ENCODE assay signal across 8 mouse cellular contexts in genomic region chr8:109705320-109706075, GRCm38 (mm10). TPM values are rescaled to one million over a fixed set of nuclear protein-coding genes. Genes with fewer than 3 reads are reported as not detected.
DNase-seq lines count a peak whose midpoint lies in the region; ATAC-seq lines count a peak whose summit lies in the region.

TSS of gene Zfp821 (plus strand) at chr8:109705546.

- ATAC-seq in common myeloid progenitor, adult 5-6 weeks (replicated peaks; ENCODE audit: low read depth, poor library complexity, severe bottlenecking) = peak; percentile 70
- peak; percentile 87 for ATAC-seq in megakaryocyte progenitor cell, adult 5-6 weeks (replicated peaks; ENCODE audit: poor library complexity)

- DNase-seq in ZHBTc4 (ENCODE audit: low read depth, low spot score) = peak; percentile 98
- DNase-seq in gastrocnemius, adult 8-10 months (ENCODE audit: low spot score in 2 of 2) = peak; percentile 86 to 89
- peak; percentile 94 for DNase-seq in induced T-regulatory cell, adult 2 months (ENCODE audit: low read depth)
- DNase-seq in left cerebral cortex, adult 9 months (ENCODE audit: low spot score in 2 of 2) = peak; percentile 84 to 93
- DNase-seq in right cerebral cortex, postnatal 14 days = peak; percentile 91
- peak; percentile 89 to 91 for DNase-seq in urinary bladder, postnatal 36 days (ENCODE audit: low spot score in 2 of 2)

RNA-seq across cellular contexts. Expression of gene Zfp821, which starts in this region (rescaled TPM):
- total RNA-seq in common myeloid progenitor, adult 5-6 weeks (2017) = 4.3 and 7.5 TPM in 2 replicates
- 1 to 10 TPM; 4.8 to 6.3 (median 5.5) TPM for total RNA-seq in gastrocnemius, adult 8-10 months (2022)
- total RNA-seq in megakaryocyte progenitor cell, adult 5-6 weeks (2015) = 2.2 and 3.8 TPM in 2 replicates
- total RNA-seq in megakaryocyte progenitor cell, adult 5-6 weeks (2017) = 3.8 and 6.4 TPM in 2 replicates

Comparison
In these comparisons a context has a peak if more than half of its experiments do, and no peak if none do; other contexts are left out.
1. Peak in every context shown above with its lines: DNase-seq and ATAC-seq.